Comparison of ENCODE assay signal across 8 mouse cellular contexts in the genomic region with DNA sequence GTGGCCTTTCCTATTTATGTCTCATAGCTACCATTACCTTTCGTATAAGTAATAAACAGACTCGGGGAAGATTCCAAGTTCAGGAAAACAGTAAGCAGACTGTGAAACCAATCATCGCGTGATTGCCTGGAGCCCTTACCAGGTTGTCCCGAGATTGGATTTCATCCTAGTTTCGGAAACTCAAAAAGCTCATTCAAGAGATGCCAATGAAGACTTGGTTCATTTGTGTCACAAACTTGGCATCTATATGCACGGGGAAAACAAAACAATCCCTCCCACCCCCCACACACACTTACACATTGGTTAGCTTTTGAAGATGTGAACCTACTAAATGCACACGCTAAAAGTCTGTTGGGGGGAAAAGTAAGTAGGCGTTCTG. TPM values are rescaled to one million over a fixed set of nuclear protein-coding genes. Genes with fewer than 3 reads are reported as not detected.
DNase-seq lines count a peak whose midpoint lies in the region; ATAC-seq lines count a peak whose summit lies in the region.

No protein-coding gene starts in this region.

- ATAC-seq in heart, embryonic 16.5 days (replicated peaks; ENCODE audit: extremely low read depth, insufficient read depth, low FRiP score): no peak
- no peak for ATAC-seq in midbrain, embryonic 12.5 days (ENCODE audit: low FRiP score, low read depth)

- H3K27me3 ChIP-seq in heart, embryonic 16.5 days (ENCODE audit: control insufficient read depth, insufficient read depth, low read length): no peaks in the 10 kb centered on the region
- no peaks in the 10 kb centered on the region for H3K27me3 ChIP-seq in hindbrain, embryonic 10.5 days (ENCODE audit: insufficient read depth, poor library complexity, severe bottlenecking)
- H3K27me3 ChIP-seq in midbrain, embryonic 12.5 days: no peaks in the 10 kb centered on the region

- H3K36me3 ChIP-seq in heart, embryonic 16.5 days (ENCODE audit: control insufficient read depth, insufficient read depth): peaks cover 29% of the 10 kb centered on the region
- peaks cover 52% of the 10 kb centered on the region for H3K36me3 ChIP-seq in hindbrain, embryonic 10.5 days
- H3K36me3 ChIP-seq in midbrain, embryonic 12.5 days: peaks cover 47% of the 10 kb centered on the region

- no peaks in the 10 kb centered on the region for H3K9me3 ChIP-seq in heart, embryonic 16.5 days (replicated peaks; ENCODE audit: control insufficient read depth, low read length)
- no peaks in the 10 kb centered on the region for H3K9me3 ChIP-seq in hindbrain, embryonic 10.5 days
- H3K9me3 ChIP-seq in midbrain, embryonic 12.5 days: no peaks in the 10 kb centered on the region

- peaks cover 12% of the 10 kb centered on the region; the same call in 1 of the 2 replicates for H3K4me1 ChIP-seq in heart, embryonic 16.5 days (ENCODE audit: control insufficient read depth, insufficient read depth, low read length)
- peaks cover 17% of the 10 kb centered on the region for H3K4me1 ChIP-seq in hindbrain, embryonic 10.5 days (replicated peaks)
- H3K4me1 ChIP-seq in midbrain, embryonic 12.5 days: peaks cover 18% of the 10 kb centered on the region

- H3K27ac ChIP-seq in heart, embryonic 16.5 days (ENCODE audit: low read length): peak overlapping the region; percentile 74
- H3K27ac ChIP-seq in hindbrain, embryonic 10.5 days: peak overlapping the region; percentile 89
- H3K27ac ChIP-seq in midbrain, embryonic 12.5 days (replicated peaks): peak overlapping the region; percentile 74

- no peak for DNase-seq in heart, adult 11 months
- peak; percentile 12 for DNase-seq in MN1 (ENCODE audit: low spot score)
- no peak for DNase-seq in hindbrain, embryonic 10.5 days (ENCODE audit: low spot score)
- DNase-seq in gastrocnemius, postnatal 36 days: no peak
- no peak for DNase-seq in layer of hippocampus, postnatal 25 days (ENCODE audit: extremely low spot score in 1 of 2, low spot score in 1 of 2)
- no peak for DNase-seq in thymus, postnatal 14 days

- intact Hi-C loops in gastrocnemius, postnatal 36 days (cut with DNase I): loop anchor here (10.0 kb wide), 1 partner anchor 427 kb away; no protein-coding TSS in a partner anchor

- H3K9ac ChIP-seq in heart, embryonic 16.5 days (ENCODE audit: low read length): peak overlapping the region; percentile 79
- H3K9ac ChIP-seq in midbrain, embryonic 12.5 days (replicated peaks): peak overlapping the region; percentile 68

- WGBS in heart, embryonic 16.5 days: 9% methylated on average over 9 of the region's 9 CpGs
- WGBS in hindbrain, embryonic 10.5 days: 16% methylated on average over 9 of the region's 9 CpGs
- WGBS in midbrain, embryonic 12.5 days: 16% methylated on average over 9 of the region's 9 CpGs

- peak overlapping the region; percentile 81 for H3K4me3 ChIP-seq in heart, embryonic 16.5 days (ENCODE audit: low read length)
- peak overlapping the region; percentile 98 for H3K4me3 ChIP-seq in hindbrain, embryonic 10.5 days
- H3K4me3 ChIP-seq in midbrain, embryonic 12.5 days: peak overlapping the region; percentile 71

- H3K4me2 ChIP-seq in heart, embryonic 16.5 days (ENCODE audit: low read depth, low read length): peak overlapping the region; percentile 68
- H3K4me2 ChIP-seq in midbrain, embryonic 12.5 days (replicated peaks): peak overlapping the region; percentile 78

RNA-seq across cellular contexts. Expression of gene Ddx55, which starts 0.6 kb away (rescaled TPM):
- 8.4 and 8.7 TPM in 2 replicates for polyA plus RNA-seq in heart, embryonic 16.5 days (2015; fragmentation: Nextera tagmentation; extraction: Ambion mirVana)
- 19.2 and 19.6 TPM in 2 replicates for polyA plus RNA-seq in hindbrain, embryonic 10.5 days (2016; fragmentation: Nextera tagmentation; extraction: Ambion mirVana)
- 21.0 and 22.0 TPM in 2 replicates for polyA plus RNA-seq in midbrain, embryonic 12.5 days (2016; fragmentation: Nextera tagmentation; extraction: Ambion mirVana)
- total RNA-seq in gastrocnemius, postnatal 36 days (2021): 1 to 10 TPM; 3.1 to 3.6 TPM
- total RNA-seq in layer of hippocampus, postnatal 25 days (2021): 10 to 100 TPM; 23.7 to 31.3 TPM

RNA-seq across cellular contexts. Expression of gene Tmed2, which starts 11.6 kb away (rescaled TPM):
- polyA plus RNA-seq in heart, embryonic 16.5 days (2015; fragmentation: Nextera tagmentation; extraction: Ambion mirVana): 435 and 443 TPM in 2 replicates
- 396 and 457 TPM in 2 replicates for polyA plus RNA-seq in hindbrain, embryonic 10.5 days (2016; fragmentation: Nextera tagmentation; extraction: Ambion mirVana)
- 376 and 388 TPM in 2 replicates for polyA plus RNA-seq in midbrain, embryonic 12.5 days (2016; fragmentation: Nextera tagmentation; extraction: Ambion mirVana)
- total RNA-seq in gastrocnemius, postnatal 36 days (2021): 100 to 1,000 TPM; 133 to 145 TPM
- total RNA-seq in layer of hippocampus, postnatal 25 days (2021): 100 to 1,000 TPM in 1 of 2 experiments, 10 to 100 TPM in 1; 90.0 to 104 TPM

RNA-seq across cellular contexts. Expression of gene Rilpl1, which starts 20.9 kb away (rescaled TPM):
- polyA plus RNA-seq in heart, embryonic 16.5 days (2015; fragmentation: Nextera tagmentation; extraction: Ambion mirVana): 27.7 and 28.2 TPM in 2 replicates
- 19.6 and 22.8 TPM in 2 replicates for polyA plus RNA-seq in hindbrain, embryonic 10.5 days (2016; fragmentation: Nextera tagmentation; extraction: Ambion mirVana)
- polyA plus RNA-seq in midbrain, embryonic 12.5 days (2016; fragmentation: Nextera tagmentation; extraction: Ambion mirVana): 17.0 and 17.6 TPM in 2 replicates
- total RNA-seq in gastrocnemius, postnatal 36 days (2021): 100 to 1,000 TPM; 197 to 200 TPM
- 10 to 100 TPM; 57.4 to 62.4 TPM for total RNA-seq in layer of hippocampus, postnatal 25 days (2021)

RNA-seq across cellular contexts. Expression of gene Eif2b1, which starts 26.8 kb away (rescaled TPM):
- polyA plus RNA-seq in heart, embryonic 16.5 days (2015; fragmentation: Nextera tagmentation; extraction: Ambion mirVana): 53.3 and 62.2 TPM in 2 replicates
- polyA plus RNA-seq in hindbrain, embryonic 10.5 days (2016; fragmentation: Nextera tagmentation; extraction: Ambion mirVana): 81.6 and 84.9 TPM in 2 replicates
- polyA plus RNA-seq in midbrain, embryonic 12.5 days (2016; fragmentation: Nextera tagmentation; extraction: Ambion mirVana): 71.2 and 75.7 TPM in 2 replicates
- 10 to 100 TPM; 40.2 to 44.4 TPM for total RNA-seq in gastrocnemius, postnatal 36 days (2021)
- 10 to 100 TPM; 32.6 to 49.0 TPM for total RNA-seq in layer of hippocampus, postnatal 25 days (2021)

RNA-seq across cellular contexts. Expression of gene Gtf2h3, which starts 26.9 kb away (rescaled TPM):
- 34.3 TPM in 2 replicates for polyA plus RNA-seq in heart, embryonic 16.5 days (2015; fragmentation: Nextera tagmentation; extraction: Ambion mirVana)
- polyA plus RNA-seq in hindbrain, embryonic 10.5 days (2016; fragmentation: Nextera tagmentation; extraction: Ambion mirVana): 81.4 and 98.7 TPM in 2 replicates
- polyA plus RNA-seq in midbrain, embryonic 12.5 days (2016; fragmentation: Nextera tagmentation; extraction: Ambion mirVana): 72.4 and 74.3 TPM in 2 replicates
- 10 to 100 TPM; 12.5 to 13.5 TPM for total RNA-seq in gastrocnemius, postnatal 36 days (2021)
- 10 to 100 TPM; 29.5 to 32.8 TPM for total RNA-seq in layer of hippocampus, postnatal 25 days (2021)
